Mouse (Mus musculus) cerebellum, postnatal 14 days (tissue): Measurements from ENCODE around the gene Sept12.

Experiments
- DNase-seq, 2 experiments: peaks; one replicate each; pipeline ENCODE4 v3.0.0; 2021; ENCODE audit warnings: mixed read lengths in 2 of 2

Sept12 gene

GRCm38 (mm10) chr16:4937351-4938190, 60.1 kb downstream of the Sept12 start:
- no peak for DNase-seq
